Mouse (Mus musculus) urinary bladder, postnatal 36 days (tissue): ENCODE results near the gene Ring1.

Experiments used
- DNase-seq, 2 experiments: peaks; one replicate each; pipeline ENCODE4 v3.0.0; 2022; ENCODE audit warnings: low spot score in 2 of 2, mixed read lengths in 1 of 2

The Ring1 gene

DNA sequence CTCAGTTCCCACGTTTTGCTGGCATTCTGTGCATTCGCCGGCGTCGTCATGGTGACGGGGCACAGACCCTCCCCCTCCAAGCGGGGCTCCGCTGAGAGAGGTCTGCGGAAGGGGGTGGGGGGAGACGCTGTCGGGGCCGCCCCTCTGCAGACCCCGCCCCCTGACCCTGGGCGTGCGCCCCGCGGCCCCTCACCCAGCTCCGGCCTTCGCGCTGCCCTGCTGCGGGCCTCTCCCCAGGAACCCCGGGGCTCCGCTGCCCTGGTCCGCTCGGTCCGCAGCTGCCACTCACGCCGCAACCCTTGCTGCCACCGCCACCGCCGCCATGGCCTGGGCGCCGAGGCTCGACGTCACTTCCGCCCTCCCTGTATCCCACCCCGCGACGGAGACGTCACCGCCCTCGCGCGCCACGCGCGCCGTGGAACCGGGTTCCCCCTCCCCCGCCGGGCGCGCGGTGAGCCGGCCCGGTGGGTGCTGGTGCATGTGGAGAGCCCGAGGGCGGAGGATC is at the start of gene Ring1:
Ring1 (minus strand) TSS at position 364 of the 505 bp plus-strand sequence.
- peak; percentile 86 for DNase-seq

DNA sequence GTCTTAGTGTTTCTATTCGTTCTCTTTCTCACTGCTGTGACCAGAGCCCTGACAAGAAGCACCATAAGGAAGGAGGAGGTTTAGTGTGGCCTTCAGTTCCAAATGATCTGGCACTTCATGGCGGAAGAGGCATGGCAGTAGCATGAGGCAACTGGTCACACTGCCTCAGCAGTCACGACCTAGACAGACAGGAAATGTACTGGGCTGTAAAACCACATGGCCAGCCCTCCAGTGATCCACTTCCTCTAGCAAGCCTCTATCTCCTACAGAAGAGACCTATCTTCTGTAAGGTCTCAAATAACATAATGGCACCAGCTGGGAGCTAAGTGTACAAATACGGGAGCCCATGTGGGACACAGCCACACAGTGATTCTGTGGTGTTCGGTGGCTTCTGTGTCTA is 47.6 kb upstream of the Ring1 start:
- DNase-seq = no peak

GRCm38 (mm10) chr17:34068864-34069263 is 44.4 kb upstream of the Ring1 start:
- DNase-seq = no peak

DNA sequence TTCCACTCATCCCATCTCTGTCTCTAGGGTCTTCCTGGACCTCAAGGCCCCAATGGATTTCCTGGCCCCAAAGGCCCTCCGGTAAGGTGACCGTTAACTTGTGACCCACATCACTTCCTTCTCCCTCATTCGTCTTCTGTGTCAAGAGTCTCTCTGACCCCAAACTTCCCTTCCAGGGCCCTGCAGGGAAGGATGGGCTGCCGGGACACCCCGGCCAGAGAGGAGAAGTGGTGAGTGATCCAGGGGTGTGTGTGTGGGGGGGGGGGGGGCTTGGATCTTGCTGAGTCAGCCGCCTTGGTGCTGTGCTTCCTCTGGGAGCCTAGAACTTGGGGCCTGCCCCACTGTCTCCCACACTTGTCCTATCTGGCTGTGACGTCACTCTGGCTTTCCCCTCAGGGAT is 32.7 kb upstream of the Ring1 start:
- no peak for DNase-seq

DNA sequence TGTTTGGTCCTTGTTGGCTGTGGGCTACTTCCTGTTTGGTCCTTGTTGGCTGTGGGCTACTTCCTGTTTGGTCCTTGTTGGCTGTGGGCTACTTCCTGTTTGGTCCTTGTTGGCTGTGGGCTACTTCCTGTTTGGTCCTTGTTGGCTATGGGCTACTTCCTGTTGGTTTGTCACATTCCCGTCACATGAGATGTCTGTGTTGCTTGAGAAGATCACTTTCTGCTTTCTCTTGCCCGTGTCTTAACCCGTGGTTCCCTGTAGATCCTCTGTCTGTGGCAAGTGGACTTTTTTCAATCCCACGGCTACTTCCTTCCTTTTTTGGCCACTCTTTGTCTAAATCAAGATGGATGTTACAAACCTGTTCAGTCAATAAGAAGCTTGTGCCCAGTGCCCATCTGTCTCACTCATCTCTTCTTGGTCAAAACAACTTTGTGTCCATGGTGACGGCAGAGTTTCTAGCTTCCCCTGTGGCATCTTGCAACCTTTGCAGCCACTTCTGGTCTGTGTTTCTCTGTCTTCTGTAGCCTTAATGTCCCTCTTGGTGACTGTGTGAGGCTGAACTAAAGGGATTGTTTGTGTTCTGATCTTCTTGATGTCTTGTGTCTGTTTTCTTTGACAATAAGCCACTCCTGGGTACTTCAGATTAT is 23.0 kb upstream of the Ring1 start:
- no peak for DNase-seq

DNA sequence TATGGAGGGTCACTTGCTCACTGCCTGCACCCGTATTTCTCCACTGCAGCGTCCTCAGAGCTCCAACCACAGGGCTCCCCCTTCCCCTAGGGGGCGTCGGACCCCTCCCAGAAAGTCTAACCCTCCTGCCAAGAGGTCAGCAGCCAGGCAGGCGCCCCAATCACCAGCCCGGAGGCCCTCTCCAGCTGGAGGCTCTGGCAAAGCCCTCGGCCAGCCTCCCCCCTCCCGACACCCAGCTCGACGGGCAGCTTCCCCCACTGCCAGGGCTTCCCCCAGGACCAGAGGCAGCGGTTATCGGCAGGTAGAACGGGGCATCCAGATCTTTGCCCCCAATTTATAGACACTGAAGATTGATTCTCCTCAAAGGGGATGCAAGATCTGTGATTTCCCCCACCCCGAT is 21.5 kb upstream of the Ring1 start:
- no peak for DNase-seq

GRCm38 (mm10) chr17:34039562-34040450 is 15.3 kb upstream of the Ring1 start:
- DNase-seq = no peak

- DNase-seq = no peak
Measured at GRCm38 (mm10) chr17:34038878-34039561, 14.5 kb upstream of the Ring1 start, which contains the start of gene Col11a2. Gene Col11a2, plus strand, starts transcription at chr17:34039437.

DNA sequence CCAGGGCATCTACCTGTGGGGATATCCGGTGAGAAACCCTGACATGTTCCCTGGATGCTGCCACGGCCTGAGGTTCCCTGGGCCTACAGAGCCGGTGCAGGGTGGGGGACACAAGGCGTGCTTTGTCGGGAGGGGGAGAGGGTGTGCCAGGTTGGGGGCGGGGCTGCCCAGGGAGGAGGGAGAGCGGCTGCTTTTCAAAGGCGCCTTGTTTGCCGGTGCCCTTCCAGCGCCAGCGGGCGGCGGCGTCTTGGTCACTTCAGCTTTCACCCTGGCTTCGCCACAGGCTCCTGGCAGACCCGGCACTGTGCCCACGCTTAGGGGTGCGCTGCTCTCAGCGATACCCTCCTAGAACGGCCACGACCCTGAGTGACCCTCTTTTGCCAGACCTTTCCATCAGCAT is 14.0 kb upstream of the Ring1 start:
- DNase-seq = no peak

DNA sequence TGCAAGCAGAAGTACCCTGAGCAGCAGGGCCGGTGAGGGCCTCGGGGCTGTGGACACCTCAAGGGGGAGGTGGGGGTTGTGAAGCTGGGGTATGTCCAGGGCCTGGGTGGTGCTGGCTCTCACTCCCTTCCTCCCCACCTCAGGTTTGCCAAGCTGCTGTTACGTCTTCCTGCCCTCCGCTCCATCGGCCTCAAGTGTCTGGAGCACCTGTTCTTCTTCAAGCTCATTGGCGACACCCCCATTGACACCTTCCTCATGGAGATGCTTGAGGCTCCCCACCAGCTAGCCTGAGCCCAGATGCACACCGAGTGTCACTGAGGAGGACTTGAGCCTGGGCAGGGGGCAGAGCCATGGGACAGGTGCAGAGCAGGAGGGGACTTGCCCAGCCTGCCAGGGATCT is 12.8 kb upstream of the Ring1 start:
- no peak for DNase-seq

DNA sequence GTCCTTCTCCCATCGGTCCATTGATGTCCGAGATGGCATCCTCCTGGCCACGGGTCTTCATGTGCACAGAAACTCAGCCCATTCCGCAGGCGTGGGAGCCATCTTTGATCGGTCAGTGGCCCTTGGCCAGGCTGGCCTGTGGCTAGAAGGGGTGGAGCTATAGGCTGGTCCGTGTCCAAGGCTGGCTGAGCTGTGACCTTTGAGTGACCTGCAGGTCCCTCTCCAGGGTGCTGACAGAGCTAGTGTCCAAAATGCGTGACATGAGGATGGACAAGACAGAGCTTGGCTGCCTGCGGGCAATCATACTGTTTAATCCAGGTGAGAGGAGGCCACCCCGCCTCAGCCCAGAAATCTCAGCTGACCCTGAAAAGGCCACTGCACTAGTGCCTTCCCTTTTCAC is 12.2 kb upstream of the Ring1 start:
- no peak for DNase-seq

GRCm38 (mm10) chr17:34035517-34035916 is 11.0 kb upstream of the Ring1 start:
- no peak for DNase-seq

DNA sequence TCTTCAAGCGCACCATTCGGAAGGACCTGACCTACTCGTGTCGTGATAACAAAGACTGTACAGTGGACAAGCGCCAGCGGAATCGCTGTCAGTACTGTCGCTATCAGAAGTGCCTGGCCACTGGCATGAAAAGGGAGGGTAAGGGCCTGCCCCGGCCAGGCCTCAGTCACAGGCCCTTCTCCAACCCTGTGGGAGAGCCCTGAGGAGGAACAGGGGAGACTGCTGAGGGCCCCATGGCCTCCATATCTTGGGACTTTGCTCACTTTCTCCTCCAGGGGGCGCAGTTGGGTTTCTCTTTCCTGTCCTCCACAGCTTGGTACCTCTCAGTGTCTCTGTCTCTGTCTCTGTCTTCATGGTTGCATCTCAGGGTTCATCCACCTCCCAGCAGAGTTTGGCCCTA is 9.6 kb upstream of the Ring1 start:
- peak in 1 of 2 experiments; percentile 48 for DNase-seq

- no peak for DNase-seq
Measured at GRCm38 (mm10) chr17:34033441-34033840, 9.0 kb upstream of the Ring1 start.

DNA sequence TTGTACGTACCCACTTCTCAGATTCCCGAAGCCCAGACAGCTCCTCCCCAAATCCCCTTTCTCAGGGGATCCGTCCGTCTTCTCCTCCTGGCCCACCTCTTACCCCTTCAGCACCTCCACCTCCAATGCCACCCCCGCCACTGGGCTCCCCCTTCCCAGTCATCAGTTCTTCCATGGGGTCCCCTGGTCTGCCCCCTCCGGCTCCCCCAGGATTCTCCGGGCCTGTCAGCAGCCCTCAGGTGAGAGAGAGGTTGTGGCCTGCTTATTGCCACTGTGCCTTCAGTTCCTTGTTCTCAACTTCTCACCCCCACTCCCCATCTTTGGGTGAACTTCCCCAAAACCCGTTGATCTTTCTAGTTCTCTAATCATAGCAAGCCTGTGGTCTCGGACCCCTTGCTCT is 8.3 kb upstream of the Ring1 start:
- DNase-seq = no peak

GRCm38 (mm10) chr17:34032174-34032632 is 7.7 kb upstream of the Ring1 start:
- peak; percentile 60 to 75 for DNase-seq

DNA sequence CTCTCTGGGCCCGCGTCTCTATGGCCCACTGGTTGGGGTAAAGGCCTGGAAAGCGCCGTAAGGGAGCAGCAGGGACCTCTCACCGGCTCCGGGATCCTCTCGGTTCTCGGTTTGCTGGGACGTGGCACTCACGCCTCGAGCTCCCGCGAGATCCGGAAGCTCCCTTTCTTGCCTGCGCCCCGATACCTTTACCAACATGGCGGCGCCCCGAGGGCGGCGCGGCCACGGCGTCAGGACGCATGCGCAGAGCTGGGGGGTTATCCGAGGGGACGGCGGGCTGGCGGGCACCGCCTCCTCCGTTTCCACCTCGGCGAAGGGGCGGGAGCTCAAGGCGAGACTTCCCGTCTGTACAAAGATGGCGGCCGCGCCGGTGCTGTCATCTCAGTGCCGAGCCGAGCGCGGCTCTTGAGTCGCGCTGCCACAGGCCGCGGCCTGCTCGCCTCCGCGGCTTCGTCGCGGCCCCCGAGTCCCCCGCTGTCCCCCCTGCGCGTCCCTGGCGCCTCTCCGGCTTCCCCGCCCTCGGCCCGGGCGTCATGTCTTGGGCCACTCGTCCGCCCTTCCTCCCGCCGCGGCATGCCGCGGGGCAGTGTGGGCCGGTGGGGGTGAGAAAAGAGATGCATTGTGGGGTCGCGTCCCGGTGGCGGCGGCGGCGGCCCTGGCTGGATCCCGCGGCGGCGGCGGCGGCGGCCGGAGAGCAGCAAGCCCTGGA is 7.1 kb upstream of the Ring1 start, which contains the start of the genes Slc39a7 and Rxrb:
Slc39a7 (minus strand) TSS at position 218 of the 709 bp plus-strand sequence.
Rxrb (plus strand) TSS at position 348 of the 709 bp plus-strand sequence.
- DNase-seq = peak; percentile 98 to 99

DNA sequence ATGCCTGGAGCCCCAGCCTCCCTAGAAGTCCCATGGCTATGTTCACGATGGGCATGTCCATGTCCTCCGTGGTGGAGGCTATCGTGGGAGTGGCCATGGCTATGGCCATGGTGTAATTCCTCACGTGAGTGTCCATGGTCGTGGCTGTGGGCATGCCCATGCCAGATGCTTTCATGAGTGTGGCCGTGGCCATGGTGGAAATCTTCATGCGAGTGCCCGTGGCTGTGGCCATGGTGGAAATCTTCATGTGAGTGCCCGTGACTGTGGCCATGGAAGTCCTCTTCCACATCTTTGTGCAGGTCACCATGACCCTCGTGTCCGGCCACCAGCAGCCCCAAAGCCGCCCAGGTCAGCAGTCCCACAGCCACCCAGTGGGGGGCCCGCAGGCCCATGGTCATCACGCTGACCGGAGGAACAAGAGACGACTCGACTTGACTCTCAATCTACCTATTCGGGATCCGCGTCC is 6.4 kb upstream of the Ring1 start:
- no peak for DNase-seq

- no peak for DNase-seq
Measured at GRCm38 (mm10) chr17:34029890-34030595, 5.6 kb upstream of the Ring1 start.

DNA sequence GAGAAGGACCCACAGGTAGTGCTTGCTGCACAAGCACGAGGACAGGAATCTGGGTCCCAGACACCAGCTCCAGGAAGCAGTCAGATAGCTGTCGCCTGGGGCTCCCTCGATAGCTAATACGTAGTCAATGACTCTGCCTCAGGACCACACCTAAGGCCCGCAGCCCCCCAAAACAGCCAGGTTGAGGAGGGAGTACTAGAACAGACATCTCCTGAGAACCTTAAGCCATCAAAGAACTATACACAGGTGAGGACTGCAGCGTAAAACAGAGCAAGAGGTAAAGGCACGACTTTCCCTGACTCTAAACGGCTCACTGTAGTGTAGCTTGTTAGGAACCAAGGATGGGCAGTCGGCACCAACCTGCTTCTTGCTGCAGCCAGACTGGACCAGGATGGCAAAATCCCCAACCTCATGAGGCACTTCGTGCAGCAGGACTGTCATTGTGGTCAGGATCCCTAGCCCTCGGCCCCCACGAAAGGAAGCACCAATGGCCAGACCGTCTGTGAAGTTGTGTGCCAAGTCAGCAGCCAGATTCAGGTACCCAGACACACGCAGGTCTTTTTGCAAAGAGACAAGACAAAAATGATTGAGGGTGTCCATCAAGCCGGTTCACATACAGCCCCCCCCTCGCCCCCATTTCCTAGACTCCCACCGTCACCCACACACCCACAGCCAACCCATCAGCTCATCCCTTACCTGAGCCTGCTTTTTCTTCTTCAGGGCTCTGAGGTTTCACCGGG is 4.8 kb upstream of the Ring1 start:
- DNase-seq = no peak
